Mouse (Mus musculus): Measurements from ENCODE around the gene Gsta3. TPM values are rescaled to one million over a fixed set of nuclear protein-coding genes. Genes with fewer than 3 reads are reported as not detected.
"Not testable (repeated sequence)": the region's sequence is repeated elsewhere in the genome, so short reads cannot be mapped to it uniquely, and the experiment has no call there.

Gsta3 gene
- under 1 TPM; 0.46 to 0.47 TPM for total RNA-seq (2021)
- long read RNA-seq, experiment 1: 0 reads
- long read RNA-seq, experiment 2: 0 reads

DNA sequence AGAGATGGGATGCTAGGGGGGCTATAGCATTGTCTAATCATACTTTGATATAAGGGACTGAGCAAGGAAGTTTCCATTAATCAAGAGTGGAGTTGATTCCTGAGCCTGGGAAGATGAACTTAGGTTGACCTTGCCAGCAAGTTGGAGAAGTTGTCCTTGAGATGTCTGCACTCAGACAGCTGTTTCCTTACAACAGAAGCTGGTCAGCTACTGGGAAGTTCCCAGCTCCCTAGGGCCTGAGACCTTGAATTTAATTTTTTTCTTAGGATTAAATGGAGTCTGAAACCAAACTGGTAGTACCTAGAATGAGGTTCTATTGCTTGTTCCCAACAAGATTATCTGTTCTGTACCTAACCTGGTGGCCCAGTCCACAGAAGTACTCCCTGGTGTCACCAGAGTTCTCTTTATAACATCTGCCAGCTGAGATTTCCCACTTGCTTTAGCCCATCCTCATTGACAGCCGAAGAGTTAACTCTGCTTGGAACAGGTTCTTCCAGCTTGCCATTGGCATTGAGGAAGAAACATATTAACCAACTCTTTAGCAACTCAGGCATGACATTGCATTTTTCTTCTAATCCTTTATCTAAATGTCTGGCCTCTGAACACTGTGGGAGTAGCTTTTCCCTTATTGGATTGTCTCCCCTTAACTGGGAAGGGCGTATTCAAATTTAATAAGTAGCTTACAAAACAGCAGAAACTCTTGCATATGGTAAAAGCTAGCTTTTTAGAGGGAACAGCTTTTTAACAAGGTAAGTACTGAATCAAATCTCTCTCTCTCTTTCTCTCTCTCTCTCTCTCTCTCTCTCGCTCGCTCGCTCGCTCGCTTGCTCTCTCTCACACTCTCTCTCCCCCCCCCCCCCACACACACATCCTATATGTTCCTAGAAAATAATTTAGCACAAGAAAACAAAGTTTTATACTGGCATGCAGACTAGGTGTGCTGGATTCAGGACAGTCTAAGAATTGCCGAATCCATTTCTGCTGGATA lies at the start of gene Gsta3:
Gene Gsta3, plus strand, starts transcription at position 679 of the 988 bp plus-strand sequence.
- intact Hi-C loops (cut with DNase I): no loop called here
- Histone ChIP-seq H3K27ac (no peak within 1 kb of the TSS), H3K4me3 (no peak within 1 kb of the TSS)
- TF ChIP-seq CTCF (IDR thresholded peaks at IDR 0.05): no peak
- no peak for DNase-seq

- intact Hi-C loops (cut with DNase I): no loop called here
- DNase-seq: no peak
- H3K27ac ChIP-seq: no peak overlapping the region
- no peak overlapping the region for H3K4me3 ChIP-seq
- TF ChIP-seq CTCF (IDR thresholded peaks at IDR 0.05): no peak
Observed at GRCm38 (mm10) chr1:21206241-21206640, 34.1 kb upstream of the Gsta3 start.

DNA sequence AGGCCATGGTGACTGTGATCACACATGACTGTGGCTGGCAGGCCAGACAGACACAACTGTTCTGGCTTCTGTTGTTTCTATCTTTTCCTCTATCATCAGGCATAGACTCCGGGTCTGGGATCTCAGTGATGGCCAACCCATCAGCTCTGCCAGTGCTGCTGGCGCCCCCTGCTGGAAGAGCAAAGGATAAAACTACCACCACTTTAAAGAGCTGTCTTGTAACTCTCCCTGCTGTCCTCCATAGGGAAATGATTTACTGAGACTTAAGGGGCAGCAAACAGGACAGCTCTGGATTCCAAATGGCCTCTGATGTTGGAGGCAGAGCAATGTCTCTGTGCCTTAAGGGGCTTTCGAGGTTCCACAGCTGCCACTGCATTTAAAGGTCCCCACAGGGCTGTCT lies 26.9 kb upstream of the Gsta3 start:
- DNase-seq, H3K4me3 ChIP-seq: not testable (repeated sequence)
- intact Hi-C loops (cut with DNase I): loop anchor here (10.0 kb wide), 1 partner anchor 49 kb away; no protein-coding TSS in a partner anchor

GRCm38 (mm10) chr1:21213991-21214692 lies 26.2 kb upstream of the Gsta3 start:
- intact Hi-C loops (cut with DNase I): loop anchor here (10.0 kb wide), 1 partner anchor 49 kb away; no protein-coding TSS in a partner anchor
- DNase-seq, H3K27ac ChIP-seq, H3K4me3 ChIP-seq: not testable (repeated sequence)

More for the DNA sequence above, 26.9 kb upstream of the Gsta3 start:
- peak; percentile 35 for TF ChIP-seq CTCF (IDR thresholded peaks at IDR 0.05)
- not testable (repeated sequence) for H3K27ac ChIP-seq

DNA sequence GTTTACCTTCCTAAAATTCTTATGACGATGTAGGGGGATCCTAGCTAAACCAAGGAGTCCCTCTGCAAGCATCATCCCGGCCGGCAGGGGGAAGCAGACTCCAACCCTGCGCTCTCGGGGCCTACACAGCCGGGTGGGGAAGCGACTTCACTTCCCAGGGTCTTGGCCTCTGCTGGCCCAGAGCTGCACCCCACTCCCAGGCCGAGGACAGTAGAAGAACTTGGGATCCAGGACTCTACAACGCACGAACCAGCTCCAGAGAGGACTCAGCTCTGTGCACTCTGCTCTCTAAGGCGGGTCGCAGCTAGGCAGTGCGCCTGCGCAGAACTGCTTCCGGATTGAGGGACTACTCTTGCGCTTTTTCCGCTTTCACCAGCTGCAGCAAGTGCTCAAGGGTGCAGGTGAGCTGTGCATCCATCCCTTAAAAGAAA lies 21.9 kb upstream of the Gsta3 start, which contains the start of gene Tmem14a:
Gene Tmem14a, plus strand, starts transcription at position 87 of the 431 bp plus-strand sequence.
- intact Hi-C loops (cut with DNase I): loop anchor here (1.0 to 10.0 kb wide), 3 partner anchors 53 to 126 kb away; no protein-coding TSS in a partner anchor
- peak within 1 kb of the TSS; percentile 95 for H3K27ac ChIP-seq
- TF ChIP-seq CTCF (IDR thresholded peaks at IDR 0.05): peak; percentile 97; the same call in 1 of the 2 replicates
- H3K4me3 ChIP-seq: peak within 1 kb of the TSS; percentile 78
- peak; percentile 91 for DNase-seq

DNA sequence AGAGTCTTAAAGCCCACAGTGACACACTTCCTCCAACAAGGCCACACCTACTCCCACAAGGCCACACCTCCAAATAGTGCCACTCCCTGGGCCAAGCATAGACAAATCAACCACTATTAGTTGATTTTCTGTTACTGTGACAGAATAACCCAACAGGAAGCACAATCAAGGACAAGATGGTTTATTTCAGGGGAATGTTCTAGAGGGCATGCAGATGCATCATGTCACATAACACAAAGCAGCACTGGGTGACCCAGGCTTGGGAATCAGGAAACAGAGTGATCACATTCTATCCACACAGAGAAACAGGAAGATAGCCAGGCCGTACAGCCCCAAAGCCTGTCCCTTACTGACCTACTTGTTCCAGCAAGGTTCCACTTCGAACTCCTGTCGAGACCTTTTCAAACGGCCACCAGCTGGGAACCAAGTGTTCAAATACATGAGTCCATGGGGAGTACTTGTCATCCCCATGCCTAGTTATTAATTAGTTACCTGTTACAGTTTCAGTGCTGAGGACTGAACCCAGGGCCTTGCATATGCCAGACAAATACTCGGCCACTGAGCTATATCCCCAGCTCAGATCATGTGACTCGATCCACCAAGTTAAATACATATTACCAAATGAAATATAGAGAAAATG lies 12.5 kb upstream of the Gsta3 start:
- Histone ChIP-seq H3K4me3 (no peak overlapping the region), H3K27ac (no peak overlapping the region)
- intact Hi-C loops (cut with DNase I): no loop called here
- TF ChIP-seq CTCF (IDR thresholded peaks at IDR 0.05): no peak
- DNase-seq: no peak

GRCm38 (mm10) chr1:21228740-21229722 lies 11.4 kb upstream of the Gsta3 start:
- H3K4me3 ChIP-seq; H3K27ac ChIP-seq; intact Hi-C loops (cut with DNase I); DNase-seq: not testable (repeated sequence)

DNA sequence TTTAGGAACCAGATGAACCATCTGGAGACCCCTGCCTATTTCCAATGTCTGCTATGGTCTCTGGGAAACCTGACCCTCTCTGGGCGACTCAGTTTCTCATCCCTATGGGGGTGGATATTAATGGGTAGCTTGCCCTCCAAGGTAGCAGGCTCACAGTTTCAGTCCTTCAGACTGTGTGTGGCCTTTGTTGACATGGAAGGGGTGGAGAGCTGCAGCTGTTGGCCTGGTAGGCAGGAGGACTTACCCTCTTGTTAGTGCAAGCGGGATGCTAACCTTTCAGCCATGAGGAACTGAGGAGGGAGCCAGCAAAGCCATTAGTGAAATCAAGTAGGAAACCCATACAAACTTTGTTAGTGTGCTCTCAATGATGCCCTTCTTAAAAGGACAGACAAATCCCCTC lies 10.0 kb upstream of the Gsta3 start:
- H3K27ac ChIP-seq: no peak overlapping the region
- DNase-seq: no peak
- TF ChIP-seq CTCF (IDR thresholded peaks at IDR 0.05): no peak

DNA sequence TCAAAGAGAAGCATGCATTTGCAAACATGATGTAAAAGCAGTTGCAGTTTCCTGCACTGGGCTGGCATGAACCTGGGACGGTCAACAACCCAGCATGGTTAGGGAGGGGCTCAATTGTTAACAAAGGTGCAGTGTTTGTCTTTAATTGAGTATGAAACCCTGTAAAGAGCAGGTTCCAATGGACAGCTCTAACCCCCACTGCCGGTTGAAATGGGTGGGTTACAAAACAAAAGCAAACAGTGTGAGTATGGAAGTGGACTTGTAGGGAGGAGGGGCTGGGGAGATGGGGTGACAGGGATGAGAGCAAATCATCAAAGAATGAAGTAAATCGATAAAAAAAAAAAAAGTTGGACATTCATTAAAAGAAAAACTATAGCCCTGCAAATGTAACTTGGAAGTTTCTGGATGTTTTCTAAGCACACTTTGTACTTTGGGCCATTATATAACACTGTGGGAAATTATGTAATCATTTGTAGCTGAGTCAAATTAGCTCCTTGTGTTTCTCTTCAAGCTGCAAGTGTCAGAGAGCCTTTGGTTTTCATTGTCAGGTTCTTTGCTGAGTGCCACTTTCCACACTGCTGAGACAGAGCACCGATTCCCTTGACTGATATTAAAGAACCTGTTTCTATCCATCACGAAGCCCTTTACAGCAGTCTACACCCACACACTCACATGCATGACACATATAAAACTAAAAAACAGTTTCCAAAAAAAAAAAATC lies 8.5 kb upstream of the Gsta3 start:
- 0 out of 2 replicates have a peak overlapping the region, but pooled peaks have one; percentile 12 for H3K27ac ChIP-seq
- TF ChIP-seq CTCF (IDR thresholded peaks at IDR 0.05): no peak
- intact Hi-C loops (cut with DNase I): no loop called here
- no peak overlapping the region for H3K4me3 ChIP-seq
- DNase-seq: no peak

More for the DNA sequence above, 10.0 kb upstream of the Gsta3 start:
- H3K4me3 ChIP-seq: no peak overlapping the region
- intact Hi-C loops (cut with DNase I): no loop called here

GRCm38 (mm10) chr1:21232516-21232915 lies 7.9 kb upstream of the Gsta3 start:
- no peak for DNase-seq
- TF ChIP-seq CTCF (IDR thresholded peaks at IDR 0.05): no peak
- H3K27ac ChIP-seq: 0 out of 2 replicates have a peak overlapping the region, but pooled peaks have one; percentile 12

More at GRCm38 (mm10) chr1:21232516-21232915, 7.9 kb upstream of the Gsta3 start:
- intact Hi-C loops (cut with DNase I): no loop called here
- no peak overlapping the region for H3K4me3 ChIP-seq

Measured in gastrocnemius, adult 2 months (tissue).